Mouse (Mus musculus) NIH3T3 (cell line): ENCODE measurements at regions not wholly inside any gene's neighbourhood (a gene's known extent, or its start where the extent isn't known, plus 50 kb on each side); places are given as distances from the start of the nearest gene placed in this dataset.

Source experiments
- DNase-seq: peaks from one replicate; pipeline ENCODE4 v3.0.0-alpha.2; 2012; ENCODE audit warnings: low read depth

DNA sequence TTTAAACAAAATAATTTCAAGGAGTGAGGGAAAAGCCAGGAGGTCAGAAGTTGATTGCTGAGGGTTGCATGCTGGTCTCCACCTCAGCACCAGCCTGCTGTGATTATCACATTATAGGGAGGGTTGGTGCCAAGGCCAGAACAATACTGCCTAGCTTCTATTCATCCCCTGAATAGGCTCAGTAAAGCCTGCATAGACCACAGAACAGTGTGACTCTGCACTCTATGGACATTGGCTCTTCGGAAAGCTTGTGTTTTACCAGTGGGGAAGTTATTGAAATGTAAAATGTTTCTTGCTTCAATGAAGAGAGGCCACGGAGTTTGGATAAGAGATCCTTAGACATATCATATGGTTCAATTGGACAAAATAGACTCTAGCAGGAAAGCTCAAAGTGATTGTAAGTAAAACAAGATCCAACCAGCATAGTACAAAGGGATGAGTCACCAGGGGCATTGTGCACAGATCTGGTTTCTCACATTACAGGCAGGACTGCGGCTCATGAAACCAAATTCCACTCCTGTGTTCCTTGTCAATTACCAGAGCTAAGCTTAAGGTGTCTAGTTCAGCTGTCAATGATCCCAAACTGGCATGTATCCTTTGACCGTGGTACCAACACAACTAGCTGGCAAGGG lies 320.8 kb upstream of the Cd180 start:
- DNase-seq, result peak; percentile 57

DNA sequence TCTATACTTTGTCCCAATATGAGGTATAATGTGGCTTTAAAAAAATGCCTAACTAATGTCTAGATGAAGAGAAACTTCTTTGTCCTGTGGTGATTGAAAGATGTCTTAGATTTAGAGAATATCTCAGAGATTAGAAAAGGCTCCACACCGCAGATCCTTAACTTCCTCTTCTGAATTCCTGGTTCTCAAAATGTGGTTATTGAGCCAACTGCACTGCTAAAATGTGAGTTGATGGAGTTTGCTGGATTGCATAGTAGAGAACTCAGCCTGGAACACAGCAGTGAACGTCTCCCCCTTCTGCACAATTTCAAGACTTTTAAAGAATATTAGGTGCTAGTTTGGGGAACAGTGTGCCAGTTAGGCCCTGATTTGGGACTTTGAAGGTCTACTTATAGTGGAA lies 312.7 kb upstream of the Cd180 start:
- DNase-seq, result no peak

DNA sequence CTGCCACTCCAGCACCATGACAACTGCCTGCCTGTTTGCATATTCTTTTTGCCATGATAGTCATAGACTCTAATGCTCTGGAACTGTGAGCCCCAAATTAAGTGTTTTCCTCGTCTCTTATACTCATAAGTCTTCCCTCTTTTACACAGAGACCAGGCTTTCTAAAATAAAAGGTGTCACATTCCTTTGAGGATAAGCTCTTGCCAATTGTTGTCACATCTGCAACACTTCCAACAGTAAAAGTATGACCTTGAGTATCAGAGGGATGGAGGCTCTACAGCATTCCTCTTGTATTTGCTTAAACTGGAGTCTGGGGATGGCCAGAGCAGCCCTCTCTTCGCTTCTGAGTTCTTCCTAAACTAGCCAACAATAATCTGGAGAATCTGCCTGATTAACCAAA lies 301.4 kb upstream of the Cd180 start:
- DNase-seq, result no peak

DNA sequence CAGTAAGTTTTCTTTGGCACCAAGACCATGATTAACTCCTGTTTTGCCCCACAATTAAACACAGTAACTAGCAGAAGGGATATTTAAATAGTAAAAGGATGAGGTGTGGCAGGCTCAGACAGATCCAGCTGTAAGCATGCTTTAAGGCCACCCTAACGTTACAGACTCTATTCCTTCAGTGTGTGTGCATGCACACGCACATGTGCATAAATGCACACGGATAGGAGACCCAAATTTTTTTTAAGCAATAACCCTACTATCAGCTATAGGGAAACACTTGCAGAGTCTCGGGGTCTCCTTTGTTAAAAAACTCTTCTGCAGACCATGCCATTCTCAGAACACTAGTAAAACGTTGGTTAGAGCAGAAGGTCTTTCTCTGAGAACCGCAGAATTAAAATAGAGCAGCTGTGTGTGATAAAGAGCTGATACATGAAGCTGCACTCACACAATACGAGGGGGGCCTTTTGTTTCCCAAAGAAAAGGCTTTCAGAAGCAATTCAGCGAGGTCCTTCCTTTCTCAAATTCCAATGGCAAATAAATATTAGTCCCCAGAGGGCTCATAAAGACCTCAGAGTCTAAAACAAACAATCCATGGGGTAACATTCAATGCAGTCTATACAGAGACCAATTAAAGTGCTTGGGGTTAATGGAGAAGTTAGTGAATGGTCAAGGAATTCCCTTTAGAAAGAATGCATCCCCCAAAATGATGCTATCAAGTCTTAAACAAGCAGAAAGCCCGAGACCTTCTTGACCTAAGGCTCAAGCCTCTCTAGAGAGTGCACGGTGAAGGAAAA lies 300.3 kb upstream of the Cd180 start:
- DNase-seq, result no peak

DNA sequence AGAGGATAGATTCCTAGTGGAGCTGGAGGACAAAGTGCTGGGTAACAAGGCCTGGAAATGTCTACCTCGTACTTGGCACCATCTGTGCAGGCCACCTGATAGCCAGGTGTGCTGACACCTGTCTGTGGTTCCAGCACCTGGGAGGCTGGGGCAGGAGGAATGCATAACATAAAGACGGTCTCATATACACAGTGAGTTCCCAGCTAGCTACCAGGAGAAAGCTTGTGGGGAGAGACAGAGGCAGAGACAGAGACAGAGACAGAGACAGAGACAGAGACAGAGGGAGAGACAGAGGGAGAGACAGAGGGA lies 299.7 kb upstream of the Cd180 start:
- DNase-seq, result no peak

DNA sequence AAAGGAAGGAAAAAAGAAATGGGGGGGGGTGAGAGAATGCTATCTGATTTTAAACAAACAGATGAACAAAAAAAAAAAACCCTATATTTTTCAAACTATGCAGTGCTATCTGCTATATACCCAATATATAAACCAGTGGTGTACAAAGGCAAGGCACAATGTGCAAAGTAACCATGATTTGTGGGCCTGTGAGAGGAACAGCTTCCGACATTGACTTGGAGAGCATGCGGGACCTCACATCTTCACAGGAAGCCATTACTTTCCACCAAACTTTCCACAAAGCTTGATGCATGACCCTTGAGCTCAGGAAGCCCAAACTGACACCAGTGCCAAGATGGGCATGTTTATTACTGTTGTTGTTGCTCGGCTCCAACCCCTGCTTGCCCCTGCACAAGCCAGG lies 299.3 kb upstream of the Cd180 start:
- DNase-seq, result no peak

DNA sequence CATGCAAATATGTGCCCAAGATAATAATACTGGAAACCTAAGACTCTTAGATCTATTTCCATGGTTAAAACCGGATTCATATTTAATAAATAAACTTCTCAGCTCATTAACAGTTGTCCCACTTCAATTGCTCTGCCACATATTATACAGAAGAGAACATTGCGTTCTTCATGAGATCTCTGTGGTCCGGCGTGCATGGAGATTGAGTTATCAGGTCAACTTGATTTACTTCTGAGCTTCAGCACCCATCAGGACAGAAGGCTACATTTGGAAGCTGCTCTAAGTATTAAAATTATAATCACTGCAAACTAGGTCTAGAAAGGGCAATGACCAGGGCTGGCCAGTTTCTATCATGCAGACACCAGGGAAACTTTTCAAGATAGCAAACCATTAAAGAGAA lies 295.9 kb upstream of the Cd180 start:
- DNase-seq, result no peak

DNA sequence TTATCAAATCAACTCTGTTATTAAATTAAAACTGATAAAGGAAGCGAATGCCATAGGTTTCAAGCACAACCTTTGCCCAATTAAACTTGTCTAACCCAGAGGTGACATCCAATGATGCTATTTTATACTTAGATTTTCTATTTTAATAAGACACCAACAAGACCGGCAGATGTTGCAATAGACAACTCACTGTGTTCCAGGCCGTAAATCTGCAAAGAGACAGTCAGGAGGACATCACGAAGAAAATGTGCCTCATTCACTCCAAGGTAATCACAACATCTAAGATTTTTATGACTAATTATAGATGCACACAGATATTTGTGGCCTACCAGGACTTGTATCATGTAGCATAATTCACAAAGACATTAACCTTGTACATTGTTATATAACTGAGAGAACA lies 281.5 kb upstream of the Cd180 start:
- no peak for DNase-seq

DNA sequence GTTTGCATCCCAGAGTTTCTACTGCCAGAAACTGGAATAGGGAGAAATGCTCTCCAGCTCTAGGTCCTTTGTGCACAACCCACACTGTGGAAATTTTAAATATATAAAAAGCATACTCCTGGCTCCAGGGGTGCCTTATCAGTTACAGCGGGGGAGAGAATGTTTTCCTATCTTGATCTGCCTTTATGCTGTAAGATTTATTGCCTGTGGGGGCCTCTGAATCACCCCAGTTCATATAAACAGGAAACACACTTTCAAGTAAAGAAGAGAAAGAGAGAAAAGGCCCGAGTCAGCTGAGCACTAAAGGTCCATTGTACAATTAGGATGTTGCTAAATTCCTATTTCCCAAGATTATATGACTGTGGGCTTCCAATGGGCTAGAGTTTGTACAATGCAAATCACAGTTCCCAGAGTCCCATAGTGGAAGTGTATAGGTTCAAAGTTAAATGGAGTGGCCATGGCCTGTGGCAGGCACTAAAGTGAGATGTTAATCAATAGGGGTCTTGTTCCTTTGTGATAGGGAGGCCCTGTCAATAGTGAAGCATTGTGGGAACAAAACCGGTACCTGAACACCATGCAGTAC lies 258.9 kb upstream of the Cd180 start:
- peak; percentile 67 for DNase-seq

DNA sequence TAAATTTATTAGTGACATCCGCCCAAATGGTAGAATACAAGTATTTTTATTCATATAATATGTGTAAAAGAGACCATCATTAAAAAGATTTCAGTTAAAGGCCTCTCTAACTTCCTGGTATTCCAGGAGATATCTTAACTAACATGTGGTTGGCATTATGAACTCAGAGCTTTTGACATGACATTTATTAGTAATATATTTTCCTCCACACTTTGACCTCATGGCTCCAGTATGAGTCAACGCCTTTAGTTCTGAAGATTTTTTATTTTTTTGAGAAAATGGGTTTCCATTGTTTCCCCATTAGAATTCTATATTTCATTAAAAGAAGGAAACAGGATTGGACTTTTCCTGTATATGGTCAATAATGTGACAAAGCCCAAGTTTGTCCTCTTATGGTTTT lies 250.7 kb upstream of the Cd180 start:
- DNase-seq, result peak; percentile 56

DNA sequence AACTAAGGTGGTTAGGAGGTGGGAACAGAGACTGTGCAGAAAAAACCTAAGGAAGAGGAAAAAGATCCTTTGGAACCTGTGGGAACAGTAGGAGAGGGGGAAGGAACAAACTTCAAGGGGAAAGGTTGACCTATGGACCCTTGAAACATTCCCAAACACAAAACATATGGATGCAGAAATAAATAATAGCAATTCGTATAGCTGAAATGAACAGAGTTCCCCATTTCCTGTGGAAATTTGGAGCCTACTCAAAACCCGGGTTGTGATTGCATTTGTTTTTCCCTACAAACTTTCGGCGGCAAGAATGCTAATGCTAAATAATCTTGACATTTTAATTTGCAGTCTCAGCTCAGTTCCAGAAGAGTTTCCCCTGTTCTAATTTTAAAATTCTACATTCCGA lies 246.0 kb upstream of the Cd180 start:
- peak; percentile 41 for DNase-seq

DNA sequence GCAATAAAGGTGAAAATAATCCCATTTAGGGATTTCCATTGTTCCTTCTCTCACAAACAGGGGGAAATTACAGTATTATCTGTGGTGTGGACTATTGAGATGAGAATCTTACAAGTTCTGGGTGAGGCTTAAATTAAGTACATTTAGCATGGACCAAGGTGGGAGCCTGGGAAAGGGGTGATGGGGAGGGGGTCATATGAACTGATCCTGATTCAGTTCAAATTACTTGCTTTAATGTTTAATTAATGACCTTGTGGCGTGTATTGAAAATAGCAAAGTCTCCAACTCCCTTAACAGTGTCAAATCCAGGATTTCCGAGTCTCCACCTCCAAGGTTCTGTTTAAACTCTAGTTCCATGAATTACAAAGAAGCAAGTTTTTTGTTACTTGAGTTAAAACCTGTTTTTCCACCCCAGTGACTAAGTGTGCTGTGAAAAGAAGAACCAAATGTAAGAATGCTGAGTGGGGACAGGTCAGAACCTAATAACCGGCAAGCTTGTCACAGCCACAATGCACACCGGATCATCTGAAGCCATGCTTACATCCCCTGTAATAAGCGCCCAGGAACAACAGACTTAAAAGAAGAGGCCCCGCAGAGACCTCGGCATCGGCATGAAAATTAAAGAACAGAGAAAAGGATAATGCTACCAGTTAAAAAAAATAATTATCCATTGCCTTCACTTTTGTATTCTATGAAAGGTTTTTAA lies 243.8 kb upstream of the Cd180 start:
- no peak for DNase-seq

DNA sequence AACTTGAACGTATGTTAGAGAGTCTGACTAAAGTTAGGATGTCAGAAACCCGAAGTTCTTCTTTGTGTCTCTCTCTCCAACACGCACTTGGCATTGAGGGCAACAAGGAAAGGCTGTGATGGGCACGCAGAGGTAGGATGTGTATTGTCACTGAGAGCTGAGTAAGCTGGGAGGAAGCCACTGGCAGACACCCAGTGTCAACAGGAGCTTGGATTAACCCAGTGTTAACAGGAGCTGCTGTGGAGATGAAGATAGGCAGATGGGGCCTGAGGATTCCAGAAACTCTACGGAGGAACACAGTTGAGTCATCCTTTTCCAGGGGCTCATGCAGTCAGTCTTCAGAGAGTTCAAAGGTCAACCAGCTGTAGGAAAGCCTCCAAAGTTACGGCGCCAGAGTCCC lies 242.2 kb upstream of the Cd180 start:
- no peak for DNase-seq

DNA sequence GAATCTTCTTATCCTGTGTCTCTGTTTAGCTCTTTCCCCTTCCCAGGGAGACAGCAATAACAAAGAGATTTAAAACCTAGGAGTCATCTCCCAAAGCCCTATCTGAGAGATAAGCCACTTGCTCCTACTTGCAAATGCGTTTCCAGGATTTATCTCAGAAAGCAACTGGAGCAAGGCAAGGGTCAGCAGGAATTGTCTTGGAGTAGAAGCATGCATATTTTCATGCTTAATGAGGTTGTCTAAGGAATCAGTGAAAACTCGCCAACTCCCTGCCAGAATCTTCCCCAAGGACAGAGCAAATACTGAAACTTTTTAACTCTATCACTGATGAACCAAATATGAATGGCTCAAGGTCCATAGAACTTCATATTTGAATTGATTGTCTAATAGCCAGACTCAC lies 234.6 kb upstream of the Cd180 start:
- no peak for DNase-seq

DNA sequence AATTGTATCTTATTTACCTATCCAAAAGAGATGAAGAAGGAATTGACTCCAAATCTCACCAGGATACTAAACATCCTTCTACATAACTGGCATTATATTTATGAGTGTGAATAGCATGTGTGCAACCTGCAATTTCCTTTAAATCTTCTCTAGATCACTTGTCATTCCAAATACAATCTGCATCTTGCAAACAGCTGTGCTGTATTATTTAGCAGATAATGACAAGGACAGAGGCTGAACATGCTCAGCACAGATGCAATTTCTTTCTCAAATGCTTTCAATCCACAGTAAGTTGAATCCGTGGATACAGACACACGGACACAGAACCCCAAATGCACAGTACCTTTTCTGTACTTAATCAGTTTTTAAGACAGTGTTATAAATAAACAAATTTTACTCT lies 229.4 kb upstream of the Cd180 start:
- DNase-seq, result no peak

DNA sequence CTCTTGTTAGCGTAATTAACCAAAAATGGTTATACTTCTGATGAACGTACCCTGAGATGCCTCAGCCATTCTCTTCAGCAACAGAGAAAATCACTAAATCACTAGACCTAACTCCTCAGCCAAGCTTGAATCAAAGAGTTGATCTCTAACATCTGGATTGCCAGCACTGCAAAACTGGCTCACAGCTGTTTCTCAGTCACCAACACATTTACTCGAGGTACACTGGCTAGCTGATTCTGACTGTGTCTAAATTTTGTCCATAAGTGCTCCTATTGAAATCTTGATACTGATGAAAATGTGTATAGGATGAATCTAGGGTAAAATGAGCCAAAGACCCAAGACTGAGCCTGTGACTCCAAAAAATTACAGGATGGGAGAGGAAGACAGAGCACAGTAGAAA lies 211.5 kb upstream of the Cd180 start:
- no peak for DNase-seq

DNA sequence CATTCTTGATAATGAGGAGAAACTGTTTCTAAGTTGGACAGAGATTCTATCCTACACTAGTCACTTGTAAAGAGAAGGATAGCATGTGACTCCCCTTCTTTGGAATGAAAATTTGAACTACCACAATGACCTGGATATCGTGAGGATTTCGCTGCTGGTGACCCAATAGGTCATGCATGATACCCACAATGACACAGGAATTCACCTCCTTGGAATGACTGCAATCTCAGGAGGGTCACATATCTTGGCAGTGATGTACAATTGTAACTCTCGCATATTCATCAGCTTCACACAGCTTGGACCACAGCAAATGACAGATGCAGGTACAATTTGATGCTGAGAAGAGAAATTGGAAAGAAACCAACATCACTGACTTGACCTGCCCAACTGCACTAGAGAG lies 210.9 kb upstream of the Cd180 start:
- no peak for DNase-seq

DNA sequence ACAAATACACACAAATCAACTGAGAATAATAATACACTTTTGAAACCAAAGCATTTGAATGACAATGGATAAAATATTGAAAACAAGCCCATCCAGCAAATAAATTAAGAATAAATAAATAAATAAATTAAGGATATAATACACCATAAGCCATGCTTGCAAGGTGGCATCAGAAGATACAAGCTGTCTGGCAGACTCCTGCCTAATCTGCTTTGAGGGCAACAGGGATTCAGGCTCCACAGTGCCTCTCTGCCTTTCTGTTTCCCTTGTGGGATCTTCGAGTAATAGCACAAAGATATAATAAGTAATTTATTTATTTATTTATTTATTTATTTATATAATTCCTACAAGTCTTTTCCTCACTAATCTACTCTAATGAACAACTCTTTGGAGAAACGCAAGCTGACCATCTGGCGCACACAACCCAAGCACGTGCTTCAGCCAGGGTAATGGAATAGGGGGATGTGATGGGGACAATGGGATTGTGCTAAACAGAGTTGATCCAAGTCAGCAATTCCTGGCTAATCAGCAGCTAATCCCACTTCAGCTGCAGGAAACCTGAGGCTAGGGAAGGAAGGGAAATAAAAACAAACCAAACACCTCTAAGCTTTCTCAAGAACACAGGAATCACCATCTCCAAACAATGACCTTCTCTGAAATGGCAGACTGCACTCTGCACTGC lies 205.8 kb upstream of the Cd180 start:
- no peak for DNase-seq

DNA sequence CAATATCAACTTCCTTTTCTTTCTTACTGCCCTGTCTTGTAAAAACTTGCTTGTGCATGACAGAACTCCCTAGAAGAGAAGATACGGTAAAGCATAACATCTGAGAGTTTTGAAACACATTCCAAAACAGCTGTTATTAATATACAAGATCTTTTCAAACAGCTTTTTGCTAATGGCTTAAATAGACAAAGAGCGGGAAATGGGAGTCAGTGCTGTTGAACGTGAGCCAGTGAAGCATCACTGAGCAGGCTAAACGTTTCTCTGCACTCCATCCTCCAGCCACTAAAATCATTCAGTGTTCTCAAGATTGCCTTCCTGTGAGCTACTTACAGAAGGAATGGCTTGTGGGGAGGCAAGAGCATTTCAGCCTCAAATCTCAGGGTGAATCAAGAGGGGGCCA lies 202.0 kb upstream of the Cd180 start:
- no peak for DNase-seq

DNA sequence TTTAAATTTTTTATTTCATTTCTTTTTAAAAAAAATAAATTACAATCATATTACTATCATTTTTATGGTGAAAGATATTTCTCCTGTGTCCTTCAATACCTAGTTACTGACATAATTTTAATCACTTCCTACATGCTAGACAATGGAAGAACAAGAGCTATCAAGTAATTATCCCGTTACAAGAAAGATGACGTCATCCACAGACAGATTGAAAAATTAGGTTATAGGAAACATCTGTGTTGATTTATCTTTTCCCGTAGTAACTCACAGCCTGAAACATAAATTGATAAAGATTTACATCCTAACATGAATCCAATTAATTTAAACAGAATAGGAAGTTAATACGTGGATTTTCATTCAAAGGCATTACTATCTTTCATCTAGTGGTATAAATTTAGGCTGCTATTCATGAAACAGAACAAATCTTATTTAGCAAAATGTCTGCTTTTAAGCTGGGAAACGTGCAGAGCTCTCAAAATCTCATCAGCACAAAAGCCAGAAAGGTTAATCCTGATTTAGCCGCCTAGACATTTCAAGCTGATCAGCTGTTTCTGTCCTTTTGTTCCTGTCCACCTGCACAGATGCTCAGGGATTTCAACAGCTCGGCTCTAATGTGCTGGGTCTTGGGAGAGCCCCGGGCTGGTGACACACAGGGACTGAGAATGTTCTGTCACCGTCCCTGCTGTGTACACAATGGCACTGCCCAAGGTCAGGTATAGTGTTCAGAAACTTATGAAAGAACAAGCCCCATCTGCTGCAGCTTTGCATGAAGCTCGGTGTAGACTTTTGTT lies 189.0 kb upstream of the Cd180 start:
- DNase-seq, result no peak

DNA sequence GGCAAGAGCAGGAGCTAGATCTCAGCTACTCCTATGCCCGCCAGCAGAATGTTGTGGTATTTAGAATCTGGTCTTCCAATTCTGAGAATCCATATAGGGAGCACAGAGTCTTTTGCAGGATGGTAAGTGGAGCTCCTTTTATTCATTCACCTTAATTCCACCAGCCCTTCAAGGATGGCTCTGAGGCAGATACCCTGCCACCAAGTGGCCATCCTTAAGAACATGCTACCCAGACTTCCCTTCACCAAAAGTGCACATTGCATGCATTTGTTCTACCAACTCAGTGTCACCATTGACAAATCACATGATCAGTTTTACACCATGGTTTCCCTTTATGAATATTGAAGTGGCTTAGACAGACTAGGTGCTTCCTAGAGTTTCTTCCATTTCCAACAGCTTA lies 186.1 kb upstream of the Cd180 start:
- DNase-seq, result no peak

DNA sequence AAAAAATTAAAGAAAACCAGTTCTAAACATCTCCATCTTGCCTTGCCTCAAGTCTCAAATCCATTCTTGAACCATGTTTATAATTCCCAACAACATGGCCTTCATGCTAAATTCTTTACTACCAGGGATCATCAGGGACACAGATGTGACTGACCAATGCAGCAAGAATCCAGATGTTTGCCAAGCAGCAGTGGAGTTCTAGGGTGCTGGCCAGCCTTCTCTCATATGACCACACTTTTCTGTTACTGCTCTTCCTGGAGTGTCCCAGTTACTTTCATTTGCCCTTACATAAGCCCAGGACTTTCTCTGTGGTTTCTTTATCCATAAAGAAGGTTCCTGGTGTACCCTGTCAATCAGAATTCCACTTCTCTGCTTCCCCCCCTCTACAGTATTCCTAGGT lies 185.4 kb upstream of the Cd180 start:
- peak; percentile 59 for DNase-seq
